Mouse (Mus musculus): ENCODE results near the gene Snrk. TPM values are rescaled to one million over a fixed set of nuclear protein-coding genes. Genes with fewer than 3 reads are reported as not detected.

Snrk gene
- 20.3 and 20.9 TPM in 2 replicates for polyA plus RNA-seq (2011; ENCODE audit: insufficient read depth, insufficient read length, low read depth, missing spikeins)

DNA sequence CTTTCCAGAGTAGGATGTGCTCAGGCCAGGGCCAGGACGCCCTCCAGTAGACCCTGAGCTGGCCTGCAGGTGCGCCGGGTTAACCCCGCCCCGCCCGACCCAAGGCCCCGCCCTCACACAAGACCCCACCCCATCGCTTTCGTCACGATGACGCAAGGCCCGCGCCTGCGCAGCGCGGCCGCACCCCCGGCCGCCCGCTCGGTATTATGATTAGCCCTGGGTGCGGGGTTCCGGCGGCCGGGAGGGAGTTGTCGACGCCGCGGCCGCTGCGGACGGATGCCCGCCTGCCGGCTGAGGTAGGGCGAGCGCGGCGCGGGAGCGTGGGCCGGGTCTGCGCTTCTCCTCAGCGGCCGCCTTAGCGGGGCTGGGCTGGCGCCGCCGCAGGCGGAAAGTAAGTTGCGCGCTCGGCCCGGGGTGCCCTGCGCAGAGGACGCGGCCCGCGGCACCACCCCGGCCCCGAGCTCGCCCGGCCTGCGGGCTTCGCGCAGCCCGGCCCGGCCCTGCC is at the start of gene Snrk:
TSS of gene Snrk (plus strand) at position 155 of the 505 bp plus-strand sequence.
- H3K27me3 ChIP-seq (ENCODE audit: control insufficient read depth, insufficient read depth, low read length, poor library complexity, severe bottlenecking): no peaks in the 10 kb centered on the region; the same call in 1 of the 2 replicates
- H3K27ac ChIP-seq (ENCODE audit: insufficient read depth, low read length): no peak within 1 kb of the TSS
- H3K4me1 ChIP-seq (ENCODE audit: control insufficient read depth, insufficient read depth, low read length): no peaks in the 10 kb centered on the region
- no peaks in the 10 kb centered on the region for H3K36me3 ChIP-seq (ENCODE audit: control insufficient read depth, insufficient read depth, low read length, poor library complexity, severe bottlenecking)
- TF ChIP-seq POLR2A (IDR thresholded peaks at IDR 0.05; ENCODE audit: insufficient read depth, low read length): peak; percentile 33
- no peak for TF ChIP-seq CTCF (IDR thresholded peaks at IDR 0.05; ENCODE audit: low read depth, low read length)
- peak within 1 kb of the TSS; percentile 90 for H3K4me3 ChIP-seq (ENCODE audit: low read depth, low read length)
- H3K9ac ChIP-seq (ENCODE audit: low read depth, poor library complexity, severe bottlenecking): peak within 1 kb of the TSS; percentile 93
- no peaks in the 10 kb centered on the region for H3K9me3 ChIP-seq (replicated peaks; ENCODE audit: control insufficient read depth, insufficient read depth, low read length, poor library complexity, severe bottlenecking)

DNA sequence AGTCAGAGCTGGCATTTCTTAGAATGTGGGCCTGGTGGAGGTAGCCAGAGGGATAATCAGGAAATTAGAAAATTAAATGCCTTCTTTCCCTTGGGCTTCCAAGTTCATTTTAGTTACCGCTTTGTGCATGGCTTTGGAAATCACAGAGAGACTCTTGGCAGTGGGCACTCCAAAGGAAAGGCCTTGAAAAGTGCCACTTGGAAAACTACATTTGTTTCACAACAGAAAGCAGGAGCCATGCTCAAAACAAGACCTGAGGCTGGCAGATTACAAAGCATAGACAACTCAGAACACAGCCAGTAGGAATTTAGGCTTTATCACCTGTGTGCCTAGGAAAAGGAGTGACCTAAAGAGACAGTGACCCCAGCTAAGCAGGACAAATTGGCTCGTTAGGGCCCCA is 49.4 kb upstream of the Snrk start:
- Histone ChIP-seq H3K4me1 (ENCODE audit: control insufficient read depth, insufficient read depth, low read length) (no peaks in the 10 kb centered on the region), H3K4me3 (ENCODE audit: low read depth, low read length) (no peak overlapping the region)

DNA sequence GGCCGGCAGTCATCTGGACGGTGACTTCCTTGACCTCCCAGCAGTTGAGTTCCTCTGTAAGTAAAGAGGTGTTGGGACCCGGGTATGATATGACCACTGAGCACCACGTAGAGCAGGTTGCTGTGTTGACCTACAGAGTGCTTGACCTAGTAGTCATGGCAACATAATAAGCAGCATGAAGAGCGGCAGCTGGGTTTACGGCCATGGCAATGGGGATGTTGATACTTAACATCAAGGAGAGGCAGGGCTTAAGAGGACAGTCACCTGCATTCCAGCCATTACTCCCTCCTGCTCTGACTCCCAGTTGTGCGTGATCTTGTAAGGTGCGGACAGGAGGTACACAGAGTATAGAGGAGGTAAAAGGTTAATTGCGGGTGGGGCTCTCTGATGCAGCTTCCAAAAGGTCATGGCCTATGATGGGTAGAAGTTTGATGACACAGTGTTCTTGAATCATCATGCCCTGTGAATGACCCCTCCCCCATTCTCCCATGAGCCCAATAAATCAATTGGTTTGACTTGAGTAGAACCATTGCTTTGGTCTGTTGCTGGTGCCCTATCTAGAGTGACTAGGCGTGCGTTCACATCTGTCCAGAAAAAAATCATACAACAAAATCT is 47.4 kb upstream of the Snrk start:
- H3K27me3 ChIP-seq (ENCODE audit: control insufficient read depth, insufficient read depth, low read length, poor library complexity, severe bottlenecking): no peaks in the 10 kb centered on the region
- TF ChIP-seq POLR2A (IDR thresholded peaks at IDR 0.05; ENCODE audit: insufficient read depth, low read length) (no peak), EP300 (IDR thresholded peaks at IDR 0.05; ENCODE audit: insufficient read depth, low read depth, low read length) (no peak), CTCF (IDR thresholded peaks at IDR 0.05; ENCODE audit: low read depth, low read length) (no peak)
- no peak overlapping the region for H3K9ac ChIP-seq (ENCODE audit: low read depth, poor library complexity, severe bottlenecking)
- no peaks in the 10 kb centered on the region for H3K4me1 ChIP-seq (ENCODE audit: control insufficient read depth, insufficient read depth, low read length)
- H3K4me3 ChIP-seq (ENCODE audit: low read depth, low read length): no peak overlapping the region
- H3K27ac ChIP-seq (ENCODE audit: insufficient read depth, low read length): no peak overlapping the region
- no peaks in the 10 kb centered on the region for H3K36me3 ChIP-seq (ENCODE audit: control insufficient read depth, insufficient read depth, low read length, poor library complexity, severe bottlenecking)
- H3K9me3 ChIP-seq (replicated peaks; ENCODE audit: control insufficient read depth, insufficient read depth, low read length, poor library complexity, severe bottlenecking): no peaks in the 10 kb centered on the region

More for the DNA sequence above, 49.4 kb upstream of the Snrk start:
- Histone ChIP-seq H3K27ac (ENCODE audit: insufficient read depth, low read length) (no peak overlapping the region), H3K9ac (ENCODE audit: low read depth, poor library complexity, severe bottlenecking) (no peak overlapping the region), H3K9me3 (replicated peaks; ENCODE audit: control insufficient read depth, insufficient read depth, low read length, poor library complexity, severe bottlenecking) (no peaks in the 10 kb centered on the region), H3K36me3 (ENCODE audit: control insufficient read depth, insufficient read depth, low read length, poor library complexity, severe bottlenecking) (no peaks in the 10 kb centered on the region), H3K27me3 (ENCODE audit: control insufficient read depth, insufficient read depth, low read length, poor library complexity, severe bottlenecking) (no peaks in the 10 kb centered on the region)
- no peak for TF ChIP-seq EP300 (IDR thresholded peaks at IDR 0.05; ENCODE audit: insufficient read depth, low read depth, low read length)
- no peak for TF ChIP-seq CTCF (IDR thresholded peaks at IDR 0.05; ENCODE audit: low read depth, low read length)
- TF ChIP-seq POLR2A (IDR thresholded peaks at IDR 0.05; ENCODE audit: insufficient read depth, low read length): no peak

DNA sequence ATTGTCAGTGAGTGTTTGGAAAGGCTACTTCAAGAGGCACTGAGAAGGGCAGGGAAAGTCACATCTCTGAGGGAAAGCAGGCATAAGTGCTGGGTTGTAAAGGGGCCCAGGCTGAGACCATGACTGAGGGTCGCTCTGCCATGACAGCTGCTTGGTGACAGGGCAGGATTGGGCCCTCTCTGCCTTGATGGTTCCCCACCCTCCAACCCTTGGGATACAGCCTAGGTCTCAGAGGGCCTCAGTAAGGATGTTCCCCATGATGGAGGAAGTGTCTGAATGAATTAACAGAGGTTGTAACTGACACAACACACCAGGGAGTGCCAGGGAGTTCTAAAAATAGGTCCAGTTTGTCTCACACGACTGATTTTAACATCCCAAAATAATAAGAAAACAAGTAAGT is 43.1 kb upstream of the Snrk start:
- Histone ChIP-seq H3K4me1 (ENCODE audit: control insufficient read depth, insufficient read depth, low read length) (no peaks in the 10 kb centered on the region), H3K27me3 (ENCODE audit: control insufficient read depth, insufficient read depth, low read length, poor library complexity, severe bottlenecking) (no peaks in the 10 kb centered on the region), H3K36me3 (ENCODE audit: control insufficient read depth, insufficient read depth, low read length, poor library complexity, severe bottlenecking) (no peaks in the 10 kb centered on the region), H3K4me3 (ENCODE audit: low read depth, low read length) (no peak overlapping the region), H3K9ac (ENCODE audit: low read depth, poor library complexity, severe bottlenecking) (no peak overlapping the region), H3K27ac (ENCODE audit: insufficient read depth, low read length) (no peak overlapping the region), H3K9me3 (replicated peaks; ENCODE audit: control insufficient read depth, insufficient read depth, low read length, poor library complexity, severe bottlenecking) (no peaks in the 10 kb centered on the region)
- TF ChIP-seq EP300 (IDR thresholded peaks at IDR 0.05; ENCODE audit: insufficient read depth, low read depth, low read length) (no peak), POLR2A (IDR thresholded peaks at IDR 0.05; ENCODE audit: insufficient read depth, low read length) (no peak)

DNA sequence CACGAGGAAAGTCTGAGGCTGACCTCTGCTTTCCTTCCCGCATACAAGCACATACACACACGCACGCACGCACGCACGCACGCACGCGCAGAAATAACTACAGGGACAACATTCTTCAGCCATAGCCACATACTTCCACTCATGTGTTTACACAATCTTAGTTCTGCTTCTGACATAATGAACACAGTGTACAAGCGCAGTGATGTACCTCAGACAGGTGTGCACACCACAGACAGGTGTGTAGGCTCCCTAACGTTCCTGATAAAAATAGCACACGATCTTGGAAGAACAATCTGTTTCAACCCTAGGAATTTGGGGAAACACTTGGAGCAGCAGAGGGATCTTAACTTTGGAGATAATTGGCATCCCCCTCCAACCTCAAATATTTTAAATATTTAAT is 42.5 kb upstream of the Snrk start:
- no peaks in the 10 kb centered on the region for H3K27me3 ChIP-seq (ENCODE audit: control insufficient read depth, insufficient read depth, low read length, poor library complexity, severe bottlenecking)
- H3K9me3 ChIP-seq (replicated peaks; ENCODE audit: control insufficient read depth, insufficient read depth, low read length, poor library complexity, severe bottlenecking): no peaks in the 10 kb centered on the region
- no peaks in the 10 kb centered on the region for H3K36me3 ChIP-seq (ENCODE audit: control insufficient read depth, insufficient read depth, low read length, poor library complexity, severe bottlenecking)
- H3K27ac ChIP-seq (ENCODE audit: insufficient read depth, low read length): no peak overlapping the region
- H3K9ac ChIP-seq (ENCODE audit: low read depth, poor library complexity, severe bottlenecking): no peak overlapping the region
- H3K4me3 ChIP-seq (ENCODE audit: low read depth, low read length): no peak overlapping the region
- H3K4me1 ChIP-seq (ENCODE audit: control insufficient read depth, insufficient read depth, low read length): no peaks in the 10 kb centered on the region
- no peak for TF ChIP-seq CTCF (IDR thresholded peaks at IDR 0.05; ENCODE audit: low read depth, low read length)
- TF ChIP-seq EP300 (IDR thresholded peaks at IDR 0.05; ENCODE audit: insufficient read depth, low read depth, low read length): no peak
- no peak for TF ChIP-seq POLR2A (IDR thresholded peaks at IDR 0.05; ENCODE audit: insufficient read depth, low read length)

DNA sequence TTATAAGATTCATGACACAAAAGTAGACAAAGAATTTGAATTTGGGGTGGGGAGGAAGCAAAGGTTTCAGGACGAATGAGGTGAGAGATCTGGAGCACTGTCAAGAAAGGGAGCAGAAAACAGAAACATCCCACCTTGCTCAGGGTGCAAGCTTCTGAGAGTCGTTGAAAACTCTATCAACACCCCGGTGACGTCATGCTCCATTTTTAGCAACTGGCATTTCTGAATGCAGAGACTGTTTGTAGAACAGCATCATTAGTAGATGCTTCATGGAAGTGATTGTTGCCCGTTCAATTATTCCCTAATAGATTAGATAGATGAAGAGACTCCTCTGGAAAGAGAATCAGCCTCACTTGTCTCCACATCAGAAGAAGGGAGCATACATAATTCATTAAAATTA is 38.6 kb upstream of the Snrk start:
- no peak overlapping the region for H3K9ac ChIP-seq (ENCODE audit: low read depth, poor library complexity, severe bottlenecking)
- TF ChIP-seq EP300 (IDR thresholded peaks at IDR 0.05; ENCODE audit: insufficient read depth, low read depth, low read length) (no peak), CTCF (IDR thresholded peaks at IDR 0.05; ENCODE audit: low read depth, low read length) (no peak), POLR2A (IDR thresholded peaks at IDR 0.05; ENCODE audit: insufficient read depth, low read length) (no peak)
- no peaks in the 10 kb centered on the region for H3K4me1 ChIP-seq (ENCODE audit: control insufficient read depth, insufficient read depth, low read length)
- H3K27ac ChIP-seq (ENCODE audit: insufficient read depth, low read length): no peak overlapping the region
- no peak overlapping the region for H3K4me3 ChIP-seq (ENCODE audit: low read depth, low read length)
- no peaks in the 10 kb centered on the region for H3K27me3 ChIP-seq (ENCODE audit: control insufficient read depth, insufficient read depth, low read length, poor library complexity, severe bottlenecking)
- H3K36me3 ChIP-seq (ENCODE audit: control insufficient read depth, insufficient read depth, low read length, poor library complexity, severe bottlenecking): no peaks in the 10 kb centered on the region
- no peaks in the 10 kb centered on the region for H3K9me3 ChIP-seq (replicated peaks; ENCODE audit: control insufficient read depth, insufficient read depth, low read length, poor library complexity, severe bottlenecking)

All from ES-Bruce4 (cell line).